9 mouse cellular contexts compared by ENCODE assay signal in the genomic region with DNA sequence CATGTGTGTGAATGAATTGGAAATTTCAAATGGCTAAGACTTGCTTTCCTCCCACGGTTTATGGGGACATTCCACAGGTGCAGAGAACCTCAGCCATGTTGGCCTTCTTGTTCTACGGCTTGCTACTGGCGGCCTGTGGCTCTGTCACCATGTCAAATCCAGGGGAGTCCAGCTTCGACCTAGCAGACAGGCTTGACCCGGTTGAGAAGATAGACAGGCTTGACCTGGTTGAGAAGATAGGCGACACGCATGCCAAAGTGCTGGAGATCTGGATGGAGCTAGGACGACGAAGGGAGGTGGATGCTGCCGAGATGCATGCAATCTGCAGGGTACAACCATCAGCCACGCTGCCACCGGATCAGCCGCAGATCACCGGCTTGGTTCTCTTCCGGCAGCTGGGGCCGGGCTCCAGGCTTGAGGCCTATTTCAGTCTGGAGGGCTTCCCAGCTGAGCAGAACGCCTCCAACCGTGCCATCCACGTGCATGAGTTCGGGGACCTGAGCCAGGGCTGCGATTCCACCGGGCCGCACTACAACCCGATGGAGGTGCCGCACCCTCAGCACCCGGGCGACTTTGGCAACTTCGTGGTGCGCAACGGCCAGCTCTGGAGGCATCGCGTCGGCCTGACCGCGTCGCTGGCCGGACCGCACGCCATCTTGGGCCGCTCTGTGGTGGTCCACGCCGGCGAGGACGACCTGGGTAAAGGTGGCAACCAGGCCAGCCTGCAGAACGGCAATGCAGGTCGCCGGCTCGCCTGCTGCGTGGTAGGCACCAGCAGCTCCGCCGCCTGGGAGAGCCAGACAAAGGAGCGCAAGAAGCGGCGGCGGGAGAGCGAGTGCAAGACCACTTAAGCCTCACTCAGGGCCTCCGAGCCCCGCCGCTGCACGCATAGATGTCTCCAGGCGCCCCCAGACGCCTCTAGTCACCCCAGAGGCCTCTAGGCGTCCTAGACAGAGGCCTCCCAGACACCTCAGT. TPM values are rescaled to one million over a fixed set of nuclear protein-coding genes. Genes with fewer than 3 reads are reported as not detected.
DNase-seq lines count a peak whose midpoint lies in the region; ATAC-seq lines count a peak whose summit lies in the region.
"Had no signal": no experiment of that assay in that cellular context is flagged by ENCODE, and none has a peak within 500 bp of the region (broad histone marks: within the 10 kb centered on the region; RNA-seq: fewer than 3 reads in every experiment).

No protein-coding gene starts in this region.

- H3K4me2 ChIP-seq in embryonic facial prominence, embryonic 15.5 days (replicated peaks): peak overlapping the region; percentile 38
- H3K4me2 ChIP-seq in hindbrain, embryonic 15.5 days: peak overlapping the region; percentile 39

- DNase-seq in right cerebral cortex, postnatal 10 days (ENCODE audit: low spot score in 2 of 2): peak; percentile 44
- DNase-seq in right cerebral cortex, postnatal 25 days: no peak
- peak; percentile 13 for DNase-seq in retina, embryonic 14.5 days (ENCODE audit: low spot score)
- DNase-seq in urinary bladder, adult 18-20 months (ENCODE audit: low spot score in 2 of 2): no peak
- DNase-seq in spleen, adult 18-20 months: no peak
- DNase-seq in lung, postnatal 36 days: no peak

- no peak for ATAC-seq in embryonic facial prominence, embryonic 15.5 days (ENCODE audit: insufficient number of reproducible peaks, low FRiP score, low TSS enrichment, low read depth)
- ATAC-seq in hindbrain, embryonic 15.5 days (ENCODE audit: low FRiP score, low read depth): peak; percentile 54; the same call in 1 of the 2 replicates

- peaks cover 16% of the 10 kb centered on the region for H3K4me1 ChIP-seq in embryonic facial prominence, embryonic 15.5 days
- peaks cover 14% of the 10 kb centered on the region for H3K4me1 ChIP-seq in hindbrain, embryonic 15.5 days (replicated peaks)

- no peaks in the 10 kb centered on the region for H3K36me3 ChIP-seq in embryonic facial prominence, embryonic 15.5 days
- no peaks in the 10 kb centered on the region for H3K36me3 ChIP-seq in hindbrain, embryonic 15.5 days

- H3K9ac ChIP-seq in embryonic facial prominence, embryonic 15.5 days: no peak overlapping the region
- H3K9ac ChIP-seq in hindbrain, embryonic 15.5 days: no peak overlapping the region

- no peak overlapping the region for H3K27ac ChIP-seq in embryonic facial prominence, embryonic 15.5 days (replicated peaks)
- H3K27ac ChIP-seq in hindbrain, embryonic 15.5 days (replicated peaks): no peak overlapping the region
- H3K27ac ChIP-seq: macrophage had no signal

- peak overlapping the region; percentile 21 for H3K4me3 ChIP-seq in embryonic facial prominence, embryonic 15.5 days (replicated peaks)
- 0 out of 2 replicates have a peak overlapping the region, but pooled peaks have one; percentile 2 for H3K4me3 ChIP-seq in hindbrain, embryonic 15.5 days

- no peaks in the 10 kb centered on the region for H3K9me3 ChIP-seq in embryonic facial prominence, embryonic 15.5 days (replicated peaks)
- H3K9me3 ChIP-seq in hindbrain, embryonic 15.5 days: no peaks in the 10 kb centered on the region

- 50% methylated on average over 63 of the region's 63 CpGs for WGBS in embryonic facial prominence, embryonic 15.5 days
- 53% methylated on average over 62 of the region's 63 CpGs for WGBS in hindbrain, embryonic 15.5 days

- no peaks in the 10 kb centered on the region for H3K27me3 ChIP-seq in embryonic facial prominence, embryonic 15.5 days
- H3K27me3 ChIP-seq in hindbrain, embryonic 15.5 days: no peaks in the 10 kb centered on the region

RNA-seq across cellular contexts. Expression of a gene that starts 4.6 kb away (rescaled TPM):
- polyA plus RNA-seq in embryonic facial prominence, embryonic 15.5 days (2015; fragmentation: Nextera tagmentation; extraction: Ambion mirVana): 2.7 and 3.2 TPM in 2 replicates
- polyA plus RNA-seq in hindbrain, embryonic 15.5 days (2015; fragmentation: Nextera tagmentation; extraction: Ambion mirVana): 3.1 and 3.6 TPM in 2 replicates

Comparison
In these comparisons a context has a peak if more than half of its experiments do, and no peak if none do; other contexts are left out.
1. DNase-seq: peak in right cerebral cortex, postnatal 10 days (2 of 2) and retina, embryonic 14.5 days (single experiment); none in right cerebral cortex, postnatal 25 days (single experiment), urinary bladder, adult 18-20 months (0 of 2), spleen, adult 18-20 months (0 of 2) and lung, postnatal 36 days (single experiment).